Mouse (Mus musculus): ENCODE results near the gene Gm26602. TPM values are rescaled to one million over a fixed set of nuclear protein-coding genes. Genes with fewer than 3 reads are reported as not detected.
"Not testable (repeated sequence)": the region's sequence is repeated elsewhere in the genome, so short reads cannot be mapped to it uniquely, and the experiment has no call there.

The Gm26602 gene
- polyA plus RNA-seq, 1 experiment from 2014 or later: 2.0 TPM

GRCm38 (mm10) chr10:79873715-79874289, 36.9 kb upstream of the Gm26602 start:
- H3K27ac ChIP-seq (replicated peaks): peak overlapping the region; percentile 96
- peak; percentile 56 for DNase-seq (ENCODE audit: low spot score)
- H3K4me3 ChIP-seq: peak overlapping the region; percentile 82
- peaks cover 9% of the 10 kb centered on the region; the same call in 1 of the 2 replicates for H3K27me3 ChIP-seq (ENCODE audit: low read depth, poor library complexity, severe bottlenecking)
- peaks cover 51% of the 10 kb centered on the region for H3K4me1 ChIP-seq
- H3K36me3 ChIP-seq: peaks cover 40% of the 10 kb centered on the region
- 2% methylated on average over 26 of the region's 26 CpGs for WGBS
- H3K9me3 ChIP-seq (replicated peaks): no peaks in the 10 kb centered on the region

GRCm38 (mm10) chr10:79874290-79874862, 36.3 kb upstream of the Gm26602 start, which contains the start of the genes Prtn3 and Plppr3:
Gene Prtn3, plus strand, starts transcription at chr10:79874476.
Gene Plppr3, minus strand, starts transcription at chr10:79874634.
- peak; percentile 87 for DNase-seq (ENCODE audit: low spot score)
- H3K27me3 ChIP-seq (ENCODE audit: low read depth, poor library complexity, severe bottlenecking): peaks cover 13% of the 10 kb centered on the region
- under 1% methylated on average over 57 of the region's 57 CpGs for WGBS
- no peaks in the 10 kb centered on the region for H3K9me3 ChIP-seq (replicated peaks)
- H3K36me3 ChIP-seq: peaks cover 34% of the 10 kb centered on the region
- H3K27ac ChIP-seq (replicated peaks): peak within 1 kb of the TSS; percentile 96
- H3K4me3 ChIP-seq: peak within 1 kb of the TSS; percentile 82
- peaks cover 52% of the 10 kb centered on the region for H3K4me1 ChIP-seq

DNA sequence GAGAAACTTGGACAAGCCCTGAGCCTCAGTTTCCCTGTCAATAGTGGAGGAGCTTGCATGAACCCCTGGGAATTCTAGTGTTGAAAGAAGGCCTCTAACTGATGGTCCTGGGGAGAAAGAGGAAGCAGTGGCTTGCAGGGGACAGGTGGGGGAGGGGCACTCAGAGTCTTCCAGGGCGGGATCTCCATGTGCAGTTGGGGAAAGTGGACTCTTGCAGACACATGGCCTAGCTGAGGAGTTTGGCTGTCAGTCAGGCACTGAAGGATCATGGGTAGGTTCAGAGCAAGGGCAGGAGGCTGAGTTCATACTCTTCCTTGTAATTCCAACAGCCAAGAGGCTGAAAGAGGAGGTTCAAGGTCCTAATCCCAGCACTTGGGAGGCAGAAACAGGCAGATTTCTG, 33.5 kb upstream of the Gm26602 start:
- Histone ChIP-seq H3K4me1 (peaks cover 63% of the 10 kb centered on the region), H3K36me3 (peaks cover 8% of the 10 kb centered on the region; the same call in 1 of the 2 replicates), H3K27ac (replicated peaks) (no peak overlapping the region), H3K27me3 (ENCODE audit: low read depth, poor library complexity, severe bottlenecking) (peaks cover 41% of the 10 kb centered on the region), H3K9me3 (replicated peaks) (no peaks in the 10 kb centered on the region), H3K4me3 (no peak overlapping the region)
- DNase-seq (ENCODE audit: low spot score): no peak
- WGBS: 52% methylated on average over 1 of the region's 1 CpGs

DNA sequence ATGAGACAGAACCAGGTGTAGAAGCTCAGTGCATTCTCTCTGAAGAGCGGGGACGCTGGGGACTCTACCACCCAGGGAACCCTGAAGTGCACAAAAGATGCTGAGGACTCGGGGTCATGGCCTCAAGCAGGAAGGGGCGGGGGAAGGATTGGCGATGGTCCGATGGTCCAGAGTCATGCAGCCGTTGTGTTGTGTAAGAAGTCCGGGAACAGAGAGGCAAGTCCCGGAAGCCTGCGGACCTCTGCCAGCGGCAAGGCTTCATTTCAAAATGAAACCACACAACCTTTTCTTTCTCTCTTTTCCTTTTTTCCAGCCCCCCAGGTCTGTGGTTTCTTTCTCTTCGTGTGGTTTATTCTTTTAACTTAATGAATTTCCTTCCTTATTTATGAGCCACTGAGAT, 32.9 kb upstream of the Gm26602 start:
- 52% methylated on average over 12 of the region's 12 CpGs for WGBS

GRCm38 (mm10) chr10:79879527-79879926, 31.1 kb upstream of the Gm26602 start:
- Histone ChIP-seq H3K4me3 (no peak overlapping the region), H3K4me1 (peaks cover 56% of the 10 kb centered on the region), H3K27ac (replicated peaks) (0 out of 2 replicates have a peak overlapping the region, but pooled peaks have one; percentile 14), H3K9me3 (replicated peaks) (no peaks in the 10 kb centered on the region), H3K36me3 (no peaks in the 10 kb centered on the region), H3K27me3 (ENCODE audit: low read depth, poor library complexity, severe bottlenecking) (peaks cover 64% of the 10 kb centered on the region)
- no peak for DNase-seq (ENCODE audit: low spot score)
- WGBS: 54% methylated on average over 3 of the region's 3 CpGs

More for the DNA sequence above, 32.9 kb upstream of the Gm26602 start:
- Histone ChIP-seq H3K4me3 (no peak overlapping the region), H3K27ac (replicated peaks) (no peak overlapping the region), H3K9me3 (replicated peaks) (no peaks in the 10 kb centered on the region), H3K27me3 (ENCODE audit: low read depth, poor library complexity, severe bottlenecking) (peaks cover 46% of the 10 kb centered on the region), H3K36me3 (0 out of 2 replicates have a peak, but pooled peaks cover 2% of the 10 kb centered on the region), H3K4me1 (peaks cover 63% of the 10 kb centered on the region)
- no peak for DNase-seq (ENCODE audit: low spot score)

- no peak overlapping the region for H3K4me3 ChIP-seq
- H3K9me3 ChIP-seq (replicated peaks): no peaks in the 10 kb centered on the region
- peaks cover 65% of the 10 kb centered on the region for H3K27me3 ChIP-seq (ENCODE audit: low read depth, poor library complexity, severe bottlenecking)
- no peak overlapping the region for H3K27ac ChIP-seq (replicated peaks)
- no peaks in the 10 kb centered on the region for H3K36me3 ChIP-seq
- WGBS: 20% methylated on average over 9 of the region's 9 CpGs
- H3K4me1 ChIP-seq: peaks cover 44% of the 10 kb centered on the region
- DNase-seq (ENCODE audit: low spot score): no peak
These were observed 29.9 kb upstream of the Gm26602 start for GRCm38 (mm10) chr10:79880721-79881120.

DNA sequence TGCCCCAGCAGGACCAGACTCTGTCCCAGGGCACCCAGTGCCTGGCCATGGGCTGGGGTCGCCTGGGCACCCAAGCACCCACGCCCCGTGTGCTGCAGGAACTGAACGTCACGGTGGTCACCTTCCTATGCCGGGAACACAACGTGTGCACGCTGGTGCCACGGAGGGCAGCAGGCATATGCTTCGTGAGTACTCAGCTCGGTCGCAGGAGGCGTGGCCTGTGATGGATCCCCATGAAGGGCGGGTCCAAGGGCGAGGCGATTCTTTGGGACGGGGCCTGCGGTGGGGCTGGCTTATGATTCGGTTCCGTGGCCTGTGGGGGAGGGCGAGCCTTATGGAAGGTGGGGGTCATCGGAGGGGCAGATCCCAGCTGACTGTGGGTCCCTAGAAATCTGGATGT, 28.7 kb upstream of the Gm26602 start:
- 9% methylated on average over 22 of the region's 22 CpGs for WGBS
- peak overlapping the region; percentile 32 for H3K4me3 ChIP-seq
- no peaks in the 10 kb centered on the region for H3K36me3 ChIP-seq
- H3K9me3 ChIP-seq (replicated peaks): no peaks in the 10 kb centered on the region
- peaks cover 64% of the 10 kb centered on the region for H3K27me3 ChIP-seq (ENCODE audit: low read depth, poor library complexity, severe bottlenecking)
- no peak for DNase-seq (ENCODE audit: low spot score)
- H3K27ac ChIP-seq (replicated peaks): no peak overlapping the region; the same call in 1 of the 2 replicates
- H3K4me1 ChIP-seq: peaks cover 42% of the 10 kb centered on the region

DNA sequence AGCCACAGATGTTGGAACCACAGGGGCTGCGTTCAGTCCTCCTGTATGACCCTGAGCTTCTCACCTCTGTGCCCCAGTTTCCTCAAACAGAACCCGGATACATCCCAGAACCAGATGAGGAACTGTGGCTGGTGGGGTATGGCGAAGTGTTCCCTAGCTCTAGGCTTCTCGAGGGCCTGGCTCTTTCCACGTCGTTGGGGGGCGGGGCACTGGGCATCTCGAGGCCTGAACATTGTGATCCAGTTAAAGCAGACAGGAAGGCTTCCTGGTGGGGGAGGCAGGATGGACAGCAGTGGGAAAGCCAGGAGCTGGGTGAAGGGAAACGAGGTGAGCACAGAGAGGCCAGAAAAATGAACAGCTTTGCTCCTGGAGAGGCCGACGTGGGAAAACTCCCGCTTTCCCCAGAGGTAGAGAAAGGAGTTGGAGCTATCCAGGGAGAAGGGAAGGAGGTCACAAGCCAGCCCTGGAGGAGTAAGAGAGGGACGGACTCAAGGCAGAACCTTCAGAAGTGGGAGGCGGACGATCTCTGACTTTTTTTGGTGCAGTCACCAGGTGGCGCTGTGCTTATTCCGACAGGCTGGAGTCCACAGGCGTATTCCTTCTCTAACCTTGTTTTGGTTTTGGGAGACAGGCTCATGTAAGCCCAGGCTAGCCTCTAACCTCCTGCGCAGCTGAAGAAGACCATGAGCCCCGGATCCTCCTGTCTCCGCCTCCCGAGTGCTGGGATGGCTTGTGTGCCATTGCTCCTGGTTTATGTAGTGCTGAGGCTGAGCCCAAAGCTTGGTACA, 27.2 kb upstream of the Gm26602 start:
- peaks cover 32% of the 10 kb centered on the region for H3K4me1 ChIP-seq
- H3K27me3 ChIP-seq (ENCODE audit: low read depth, poor library complexity, severe bottlenecking): peaks cover 62% of the 10 kb centered on the region
- no peaks in the 10 kb centered on the region for H3K9me3 ChIP-seq (replicated peaks)
- no peaks in the 10 kb centered on the region for H3K36me3 ChIP-seq
- no peak overlapping the region for H3K27ac ChIP-seq (replicated peaks)
- 14% methylated on average over 22 of the region's 22 CpGs for WGBS
- peak; percentile 81 for DNase-seq (ENCODE audit: low spot score)
- H3K4me3 ChIP-seq: peak overlapping the region; percentile 20; the same call in 1 of the 2 replicates

- no peak for DNase-seq (ENCODE audit: low spot score)
- Histone ChIP-seq H3K27me3 (ENCODE audit: low read depth, poor library complexity, severe bottlenecking) (peaks cover 58% of the 10 kb centered on the region), H3K36me3 (no peaks in the 10 kb centered on the region), H3K9me3 (replicated peaks) (no peaks in the 10 kb centered on the region), H3K27ac (replicated peaks) (no peak overlapping the region), H3K4me3 (no peak overlapping the region), H3K4me1 (peaks cover 30% of the 10 kb centered on the region)
- WGBS: 78% methylated on average over 4 of the region's 4 CpGs
These were observed 26.2 kb upstream of the Gm26602 start for GRCm38 (mm10) chr10:79884446-79884845.

- peaks cover 55% of the 10 kb centered on the region for H3K27me3 ChIP-seq (ENCODE audit: low read depth, poor library complexity, severe bottlenecking)
- not testable (repeated sequence) for H3K9me3 ChIP-seq (replicated peaks); H3K36me3 ChIP-seq; H3K27ac ChIP-seq (replicated peaks); H3K4me3 ChIP-seq; DNase-seq (ENCODE audit: low spot score)
- peaks cover 26% of the 10 kb centered on the region for H3K4me1 ChIP-seq
- 84% methylated on average over 3 of the region's 3 CpGs for WGBS
These were observed 25.7 kb upstream of the Gm26602 start for GRCm38 (mm10) chr10:79884938-79885337.

DNA sequence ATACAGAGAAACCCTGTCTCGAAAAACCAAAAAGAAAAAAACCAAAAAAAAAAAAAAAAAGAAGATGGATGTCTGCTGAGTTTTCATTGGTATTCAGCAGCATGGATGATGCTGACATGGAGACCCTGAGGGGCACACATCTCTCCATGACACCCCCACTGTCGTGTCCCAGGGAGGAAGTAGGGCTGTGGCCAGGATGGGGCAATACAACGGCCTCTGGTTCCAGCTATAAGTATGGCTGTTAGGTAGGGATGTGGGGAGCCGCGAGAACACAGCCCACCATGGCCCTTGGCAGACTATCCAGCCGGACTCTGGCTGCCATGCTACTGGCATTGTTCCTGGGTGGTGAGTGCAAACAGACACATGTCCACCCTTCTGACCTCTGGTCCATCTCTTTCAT, 24.6 kb upstream of the Gm26602 start, which contains the start of gene Elane:
Elane (plus strand) TSS at position 194 of the 400 bp plus-strand sequence.
- 88% methylated on average over 6 of the region's 6 CpGs for WGBS
- DNase-seq (ENCODE audit: low spot score): no peak
- H3K36me3 ChIP-seq: no peaks in the 10 kb centered on the region
- H3K27ac ChIP-seq (replicated peaks): no peak within 1 kb of the TSS
- H3K27me3 ChIP-seq (ENCODE audit: low read depth, poor library complexity, severe bottlenecking): peaks cover 54% of the 10 kb centered on the region
- H3K9me3 ChIP-seq (replicated peaks): no peaks in the 10 kb centered on the region
- peaks cover 21% of the 10 kb centered on the region for H3K4me1 ChIP-seq
- no peak within 1 kb of the TSS for H3K4me3 ChIP-seq

DNA sequence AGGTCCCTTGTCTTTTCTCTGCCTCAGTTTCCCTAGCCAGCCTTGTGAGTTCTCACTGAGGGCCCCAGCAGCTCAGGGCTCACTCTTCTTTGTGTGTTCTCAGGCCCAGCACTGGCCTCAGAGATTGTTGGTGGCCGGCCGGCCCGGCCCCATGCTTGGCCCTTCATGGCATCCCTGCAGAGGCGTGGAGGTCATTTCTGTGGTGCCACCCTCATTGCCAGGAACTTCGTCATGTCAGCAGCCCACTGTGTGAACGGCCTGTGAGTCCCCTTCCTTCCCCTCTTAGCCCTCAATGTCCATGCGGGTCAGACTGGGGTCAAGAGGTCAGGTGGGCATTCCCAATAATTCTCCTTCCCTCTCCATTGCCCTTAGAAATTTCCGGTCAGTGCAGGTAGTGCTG, 24.0 kb upstream of the Gm26602 start:
- 84% methylated on average over 8 of the region's 8 CpGs for WGBS
- H3K4me1 ChIP-seq: peaks cover 21% of the 10 kb centered on the region
- no peak overlapping the region for H3K27ac ChIP-seq (replicated peaks)
- peaks cover 52% of the 10 kb centered on the region for H3K27me3 ChIP-seq (ENCODE audit: low read depth, poor library complexity, severe bottlenecking)
- no peak overlapping the region for H3K4me3 ChIP-seq
- H3K36me3 ChIP-seq: no peaks in the 10 kb centered on the region
- DNase-seq (ENCODE audit: low spot score): no peak
- H3K9me3 ChIP-seq (replicated peaks): no peaks in the 10 kb centered on the region
